In genomic region chr10:82697305-82697898, GRCm38 (mm10) we compare ENCODE assay signal across 10 mouse cellular contexts. TPM values are rescaled to one million over a fixed set of nuclear protein-coding genes. Genes with fewer than 3 reads are reported as not detected.
DNase-seq lines count a peak whose midpoint lies in the region; ATAC-seq and TF ChIP-seq lines count a peak whose summit lies in the region.
"Had no signal": no experiment of that assay in that cellular context is flagged by ENCODE, and none has a peak within 500 bp of the region (broad histone marks: within the 10 kb centered on the region; RNA-seq: fewer than 3 reads in every experiment).

No protein-coding gene starts in this region.

- H3K27me3 ChIP-seq in cerebellum, adult 2 months (ENCODE audit: control insufficient read depth, insufficient read depth, low read length): no peaks in the 10 kb centered on the region
- H3K27me3 ChIP-seq in spleen, adult 2 months (ENCODE audit: control insufficient read depth, insufficient read depth, low read length): no peaks in the 10 kb centered on the region
- H3K27me3 ChIP-seq in liver, postnatal 0 days (ENCODE audit: insufficient read depth, low read length): no peaks in the 10 kb centered on the region
- no peaks in the 10 kb centered on the region for H3K27me3 ChIP-seq in stomach, postnatal 0 days (ENCODE audit: control insufficient read depth, insufficient read depth, low read length)
- H3K27me3 ChIP-seq: limb, embryonic 13.5 days had no signal

- no peak for TF ChIP-seq POLR2A in cerebellum, adult 2 months (IDR thresholded peaks at IDR 0.05; ENCODE audit: borderline replicate concordance, insufficient read depth, low read length)
- TF ChIP-seq POLR2A in spleen, adult 2 months (IDR thresholded peaks at IDR 0.05; ENCODE audit: low read depth, low read length): no peak

- H3K4me2 ChIP-seq in liver, postnatal 0 days (ENCODE audit: low read depth, low read length): no peak overlapping the region
- H3K4me2 ChIP-seq in stomach, postnatal 0 days (replicated peaks; ENCODE audit: low read depth): no peak overlapping the region

- no peak for TF ChIP-seq CTCF in cerebellum, adult 2 months (IDR thresholded peaks at IDR 0.05; ENCODE audit: borderline replicate concordance, insufficient read depth, low read depth, low read length)
- TF ChIP-seq CTCF in spleen, adult 2 months (IDR thresholded peaks at IDR 0.05; ENCODE audit: extremely low read depth, insufficient read depth, insufficient read length, insufficient replicate concordance): no peak
- no peak for TF ChIP-seq CTCF in liver, postnatal 0 days (IDR thresholded peaks at IDR 0.05; ENCODE audit: low read depth)
- no peak for TF ChIP-seq CTCF in stomach, postnatal 0 days (IDR thresholded peaks at IDR 0.05; ENCODE audit: low read depth)

- no peak overlapping the region for H3K4me3 ChIP-seq in cerebellum, adult 2 months (replicated peaks; ENCODE audit: insufficient read depth, low read depth, low read length)
- H3K4me3 ChIP-seq in spleen, adult 2 months (ENCODE audit: extremely low read depth, insufficient read depth, insufficient read length): no peak overlapping the region
- H3K4me3 ChIP-seq in liver, postnatal 0 days (ENCODE audit: low read depth, low read length): no peak overlapping the region
- H3K4me3 ChIP-seq in stomach, postnatal 0 days (ENCODE audit: low read depth, low read length): no peak overlapping the region
- H3K4me3 ChIP-seq: limb, embryonic 13.5 days had no signal

- H3K27ac ChIP-seq in cerebellum, adult 2 months (ENCODE audit: insufficient read depth, low read length): 0 out of 2 replicates have a peak overlapping the region, but pooled peaks have one; percentile 34
- peak overlapping the region; percentile 29; the same call in 1 of the 2 replicates for H3K27ac ChIP-seq in spleen, adult 2 months (ENCODE audit: insufficient read depth, low read length)
- 0 out of 2 replicates have a peak overlapping the region, but pooled peaks have one; percentile 4 for H3K27ac ChIP-seq in liver, postnatal 0 days (ENCODE audit: low read depth)
- no peak overlapping the region for H3K27ac ChIP-seq in stomach, postnatal 0 days (replicated peaks)

- WGBS in cerebellum, adult 2 months: 89% methylated on average over 3 of the region's 3 CpGs
- WGBS in spleen, adult 2 months: 29% methylated on average over 3 of the region's 3 CpGs
- 34% methylated on average over 3 of the region's 3 CpGs for WGBS in liver, postnatal 0 days (ENCODE audit: insufficient replicate concordance)
- WGBS in stomach, postnatal 0 days: 78% methylated on average over 3 of the region's 3 CpGs

- no peak overlapping the region for H3K9ac ChIP-seq in liver, postnatal 0 days (replicated peaks)
- no peak overlapping the region for H3K9ac ChIP-seq in stomach, postnatal 0 days (ENCODE audit: low read length)
- H3K9ac ChIP-seq: limb, embryonic 13.5 days had no signal

- DNase-seq in cerebellum, adult 2 months: no peak
- no peak for DNase-seq in cerebellum, adult 11-12 months
- peak; percentile 7 to 67 for DNase-seq in spleen, adult 2 months (ENCODE audit: low read depth in 1 of 2, low spot score in 2 of 2)
- DNase-seq in spleen, adult 18-20 months: no peak
- DNase-seq in liver, postnatal 0 days: no peak
- DNase-seq in stomach, postnatal 0 days (ENCODE audit: low spot score): no peak
- no peak for DNase-seq in right cerebral cortex, postnatal 36 days (ENCODE audit: low spot score in 2 of 2)
- no peak for DNase-seq in urinary bladder, postnatal 25 days (ENCODE audit: low spot score)

- peaks cover 7% of the 10 kb centered on the region; the same call in 1 of the 2 replicates for H3K4me1 ChIP-seq in cerebellum, adult 2 months (ENCODE audit: control insufficient read depth, insufficient read depth, low read length)
- peaks cover 20% of the 10 kb centered on the region for H3K4me1 ChIP-seq in spleen, adult 2 months (ENCODE audit: control insufficient read depth, insufficient read depth, insufficient read length)
- peaks cover 31% of the 10 kb centered on the region for H3K4me1 ChIP-seq in liver, postnatal 0 days (ENCODE audit: insufficient read depth)
- peaks cover 4% of the 10 kb centered on the region for H3K4me1 ChIP-seq in stomach, postnatal 0 days (replicated peaks; ENCODE audit: control insufficient read depth, insufficient read depth)

- H3K36me3 ChIP-seq in spleen, adult 2 months (ENCODE audit: control insufficient read depth, insufficient read depth, low read length): peaks cover 5% of the 10 kb centered on the region; the same call in 1 of the 2 replicates
- H3K36me3 ChIP-seq in liver, postnatal 0 days (replicated peaks; ENCODE audit: insufficient read depth, low read length): peaks cover 11% of the 10 kb centered on the region; the same call in 1 of the 2 replicates
- no peaks in the 10 kb centered on the region for H3K36me3 ChIP-seq in stomach, postnatal 0 days (ENCODE audit: control insufficient read depth, insufficient read depth, low read length)

- peak; percentile 12; the same call in 1 of the 2 replicates for ATAC-seq in liver, postnatal 0 days
- ATAC-seq in stomach, postnatal 0 days (ENCODE audit: low FRiP score, low TSS enrichment): peak; percentile 63
- ATAC-seq: hindbrain, embryonic 16.5 days had no signal

- TF ChIP-seq EP300 in liver, postnatal 0 days (IDR thresholded peaks at IDR 0.05; ENCODE audit: low read depth): no peak
- no peak for TF ChIP-seq EP300 in stomach, postnatal 0 days (optimal IDR thresholded peaks at IDR 0.05)

- no peaks in the 10 kb centered on the region for H3K9me3 ChIP-seq in liver, postnatal 0 days (ENCODE audit: low read length)
- no peaks in the 10 kb centered on the region for H3K9me3 ChIP-seq in stomach, postnatal 0 days (ENCODE audit: control insufficient read depth, low read length)
- H3K9me3 ChIP-seq: limb, embryonic 13.5 days had no signal

RNA-seq across cellular contexts. Expression of gene Hcfc2, which starts 1.4 kb away (rescaled TPM):
- 32.5 and 34.0 TPM in 2 replicates for polyA plus RNA-seq in cerebellum, adult 2 months (2012; rRNA removed)
- 5.0 TPM in 2 replicates for polyA plus RNA-seq in spleen, adult 2 months (2012; rRNA removed)
- 9.3 and 11.9 TPM in 2 replicates for polyA plus RNA-seq in liver, postnatal 0 days (2015; fragmentation: Nextera tagmentation; extraction: Ambion mirVana)
- polyA plus RNA-seq in stomach, postnatal 0 days (2015; fragmentation: Nextera tagmentation; extraction: Ambion mirVana): 18.8 and 19.2 TPM in 2 replicates

RNA-seq across cellular contexts. Expression of gene Glt8d2, which starts 7.0 kb away (rescaled TPM):
- 1.1 TPM in 2 replicates for polyA plus RNA-seq in cerebellum, adult 2 months (2012; rRNA removed)
- polyA plus RNA-seq in spleen, adult 2 months (2012; rRNA removed): 0.26 and 0.32 TPM in 2 replicates
- 0.12 and 0.25 TPM in 2 replicates for polyA plus RNA-seq in liver, postnatal 0 days (2015; fragmentation: Nextera tagmentation; extraction: Ambion mirVana)
- polyA plus RNA-seq in stomach, postnatal 0 days (2015; fragmentation: Nextera tagmentation; extraction: Ambion mirVana): 3.0 TPM in 2 replicates

Comparison
In these comparisons a context has a peak if more than half of its experiments do, and no peak if none do; other contexts are left out.
1. DNase-seq: peak in spleen, adult 2 months (2 of 2); none in cerebellum, adult 2 months (0 of 2), cerebellum, adult 11-12 months (single experiment), spleen, adult 18-20 months (0 of 2), liver, postnatal 0 days (single experiment), stomach, postnatal 0 days (single experiment), right cerebral cortex, postnatal 36 days (0 of 2) and urinary bladder, postnatal 25 days (single experiment).